Mouse (Mus musculus) stomach, embryonic 16.5 days (tissue): ENCODE measurements around the gene Pik3cg. TPM values are rescaled to one million over a fixed set of nuclear protein-coding genes. Genes with fewer than 3 reads are reported as not detected.

Experiments used
- ATAC-seq: fragments of 200-750 bp; cut with Nextera tagmentation; 2 replicates; pipeline ENCODE4 v1.8.0; 2017; ENCODE audit warnings: moderate number of reproducible peaks, moderate TSS enrichment; ENCODE audit not compliant: insufficient read depth, low FRiP score
- H3K27ac ChIP-seq: fragments of 300-500 bp; sonication (generic); 2 replicates; pipeline ENCODE4 v1.5.1; 2014; ENCODE audit warnings: low read length
- H3K27me3 ChIP-seq: fragments of 300-500 bp; sonication (generic); 2 replicates; pipeline ENCODE4 v1.6.1; 2014; ENCODE audit warnings: low read length, control low read depth, mixed read lengths; ENCODE audit not compliant: control insufficient read depth, insufficient read depth
- H3K36me3 ChIP-seq: fragments of 300-500 bp; sonication (generic); 2 replicates; pipeline ENCODE4 v1.6.1; 2014; ENCODE audit warnings: low read length; ENCODE audit not compliant: control insufficient read depth, insufficient read depth
- H3K4me1 ChIP-seq: fragments of 300-500 bp; sonication (generic); 2 replicates; pipeline ENCODE4 v1.6.1; 2014; ENCODE audit warnings: low read length, control low read depth, mixed read lengths; ENCODE audit not compliant: control insufficient read depth, insufficient read depth
- H3K4me2 ChIP-seq: fragments of 300-500 bp; sonication (generic); 2 replicates; pipeline ENCODE4 v1.6.1; 2014; ENCODE audit warnings: low read depth, low read length, mixed read lengths
- H3K4me3 ChIP-seq: fragments of 300-500 bp; sonication (generic); replicated peaks from 2 replicates; pipeline ENCODE4 v1.5.1; 2014; ENCODE audit warnings: mild to moderate bottlenecking, low read length
- H3K9ac ChIP-seq: fragments of 300-500 bp; sonication (generic); 2 replicates; pipeline ENCODE4 v1.6.1; 2014; ENCODE audit warnings: low read length
- H3K9me3 ChIP-seq: fragments of 300-500 bp; sonication (generic); replicated peaks from 2 replicates; pipeline ENCODE4 v1.6.1; 2016; ENCODE audit warnings: low read length, control low read depth; ENCODE audit not compliant: control insufficient read depth
- whole genome bisulfite sequencing: fragments of 180-500 bp; shearing (Covaris S2); extraction: QIAGEN DNeasy Blood & Tissue Kit; methylation state at CpG from one replicate; pipeline ENCODE4 v1.1.7; 2014; 5-methylcytosine and 5-hydroxymethylcytosine counted together
- polyA plus RNA-seq: library from polyadenylated mRNA; unstranded; fragments of >200 nt; fragmentation: Nextera tagmentation; extraction: Ambion mirVana; gene quantifications from 2 replicates; pipeline ENCODE4 v1.2.1, GENCODE M21; 2015

The Pik3cg gene
- polyA plus RNA-seq, 1 experiment from 2014 or later: 3.8 TPM

DNA sequence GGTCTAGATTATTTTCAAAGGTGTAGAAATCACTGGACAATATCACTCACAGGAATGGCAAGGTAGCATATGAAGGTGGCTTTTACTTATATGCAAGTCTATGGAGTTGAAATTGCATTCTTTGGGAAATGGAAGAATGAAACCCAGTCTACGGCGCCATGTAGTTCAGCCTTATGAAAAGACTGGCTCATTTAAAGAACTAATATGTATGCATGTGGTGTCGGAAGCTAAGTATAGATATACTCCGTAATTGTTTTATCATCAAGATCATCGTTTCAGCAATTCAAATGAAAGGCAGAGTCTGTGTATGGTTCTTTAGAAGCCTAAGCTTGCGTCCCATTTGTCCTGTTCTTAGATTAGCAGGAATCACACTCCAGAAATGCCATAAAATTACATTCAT is 34.0 kb downstream of the Pik3cg start:
- Histone ChIP-seq H3K4me3 (no peak overlapping the region), H3K4me1 (no peaks in the 10 kb centered on the region), H3K9me3 (no peaks in the 10 kb centered on the region), H3K27me3 (no peaks in the 10 kb centered on the region), H3K4me2 (no peak overlapping the region), H3K9ac (no peak overlapping the region), H3K36me3 (no peaks in the 10 kb centered on the region), H3K27ac (no peak overlapping the region)
- no peak for ATAC-seq
- WGBS: 95% methylated on average over 6 of the region's 6 CpGs

- no peaks in the 10 kb centered on the region for H3K27me3 ChIP-seq
- H3K27ac ChIP-seq: no peak overlapping the region
- no peak overlapping the region for H3K4me3 ChIP-seq
- 88% methylated on average over 7 of the region's 7 CpGs for WGBS
- no peak overlapping the region for H3K4me2 ChIP-seq
- no peaks in the 10 kb centered on the region for H3K9me3 ChIP-seq
- ATAC-seq: no peak
- no peak overlapping the region for H3K9ac ChIP-seq
- no peaks in the 10 kb centered on the region for H3K4me1 ChIP-seq
- no peaks in the 10 kb centered on the region for H3K36me3 ChIP-seq
Observed at GRCm38 (mm10) chr12:32172826-32173225, 35.6 kb downstream of the Pik3cg start.

GRCm38 (mm10) chr12:32169164-32169563 is 39.3 kb downstream of the Pik3cg start:
- no peaks in the 10 kb centered on the region for H3K4me1 ChIP-seq
- H3K9me3 ChIP-seq: no peaks in the 10 kb centered on the region
- no peak overlapping the region for H3K4me2 ChIP-seq
- H3K27ac ChIP-seq: no peak overlapping the region
- H3K27me3 ChIP-seq: no peaks in the 10 kb centered on the region
- no peak for ATAC-seq
- H3K4me3 ChIP-seq: no peak overlapping the region
- 27% methylated on average over 5 of the region's 5 CpGs for WGBS
- no peak overlapping the region for H3K9ac ChIP-seq
- H3K36me3 ChIP-seq: no peaks in the 10 kb centered on the region

DNA sequence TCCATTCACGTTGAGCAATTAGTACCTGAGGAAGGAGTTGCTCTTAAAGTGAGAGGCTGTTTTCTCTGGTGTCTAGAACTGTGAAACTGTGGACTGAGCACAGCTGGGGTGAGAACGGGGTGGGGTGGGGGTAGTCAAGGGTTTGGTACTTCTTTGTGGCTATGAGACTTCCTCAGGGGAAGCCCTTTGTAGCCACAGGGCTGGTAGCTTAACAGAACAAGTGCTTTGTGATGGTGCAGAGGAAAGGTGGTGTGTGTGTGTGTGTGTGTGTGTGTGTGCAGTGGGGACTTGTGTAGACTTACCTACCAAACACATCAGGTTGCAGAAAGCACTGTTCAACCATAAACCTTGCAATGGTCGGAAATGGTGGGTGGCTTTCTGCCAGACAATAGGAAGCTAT is 39.7 kb downstream of the Pik3cg start:
- Histone ChIP-seq H3K27me3 (no peaks in the 10 kb centered on the region), H3K9ac (no peak overlapping the region), H3K27ac (no peak overlapping the region), H3K9me3 (no peaks in the 10 kb centered on the region), H3K4me1 (no peaks in the 10 kb centered on the region), H3K4me3 (no peak overlapping the region), H3K4me2 (no peak overlapping the region), H3K36me3 (no peaks in the 10 kb centered on the region)
- no peak for ATAC-seq
- 22% methylated on average over 3 of the region's 3 CpGs for WGBS

- no peaks in the 10 kb centered on the region for H3K27me3 ChIP-seq
- no peak for ATAC-seq
- H3K4me1 ChIP-seq: no peaks in the 10 kb centered on the region
- no peak overlapping the region for H3K27ac ChIP-seq
- no peaks in the 10 kb centered on the region for H3K9me3 ChIP-seq
- no peak overlapping the region for H3K4me2 ChIP-seq
- H3K9ac ChIP-seq: no peak overlapping the region
- 78% methylated on average over 2 of the region's 2 CpGs for WGBS
- no peak overlapping the region for H3K4me3 ChIP-seq
- no peaks in the 10 kb centered on the region for H3K36me3 ChIP-seq
Observed at GRCm38 (mm10) chr12:32163706-32164105, 44.8 kb downstream of the Pik3cg start.

- no peak overlapping the region for H3K27ac ChIP-seq
- no peak overlapping the region for H3K4me3 ChIP-seq
- WGBS: 61% methylated on average over 5 of the region's 5 CpGs
- no peak for ATAC-seq
- H3K4me1 ChIP-seq: no peaks in the 10 kb centered on the region
- H3K9ac ChIP-seq: no peak overlapping the region
- H3K4me2 ChIP-seq: no peak overlapping the region
- H3K9me3 ChIP-seq: no peaks in the 10 kb centered on the region
- no peaks in the 10 kb centered on the region for H3K27me3 ChIP-seq
- no peaks in the 10 kb centered on the region for H3K36me3 ChIP-seq
Observed at GRCm38 (mm10) chr12:32158757-32159156, 49.7 kb downstream of the Pik3cg start.

- Histone ChIP-seq H3K4me2 (no peak overlapping the region), H3K9ac (no peak overlapping the region), H3K27me3 (no peaks in the 10 kb centered on the region), H3K27ac (no peak overlapping the region), H3K9me3 (no peaks in the 10 kb centered on the region), H3K4me1 (no peaks in the 10 kb centered on the region), H3K36me3 (no peaks in the 10 kb centered on the region), H3K4me3 (no peak overlapping the region)
- 85% methylated on average over 7 of the region's 7 CpGs for WGBS
- no peak for ATAC-seq
Observed at GRCm38 (mm10) chr12:32146606-32147005, 61.9 kb downstream of the Pik3cg start.

- Histone ChIP-seq H3K9ac (no peak overlapping the region), H3K9me3 (no peaks in the 10 kb centered on the region), H3K4me3 (no peak overlapping the region), H3K4me1 (no peaks in the 10 kb centered on the region), H3K4me2 (no peak overlapping the region), H3K27me3 (no peaks in the 10 kb centered on the region), H3K27ac (no peak overlapping the region), H3K36me3 (no peaks in the 10 kb centered on the region)
- no peak for ATAC-seq
- 80% methylated on average over 4 of the region's 4 CpGs for WGBS
Observed at GRCm38 (mm10) chr12:32145651-32146050, 62.8 kb downstream of the Pik3cg start.

DNA sequence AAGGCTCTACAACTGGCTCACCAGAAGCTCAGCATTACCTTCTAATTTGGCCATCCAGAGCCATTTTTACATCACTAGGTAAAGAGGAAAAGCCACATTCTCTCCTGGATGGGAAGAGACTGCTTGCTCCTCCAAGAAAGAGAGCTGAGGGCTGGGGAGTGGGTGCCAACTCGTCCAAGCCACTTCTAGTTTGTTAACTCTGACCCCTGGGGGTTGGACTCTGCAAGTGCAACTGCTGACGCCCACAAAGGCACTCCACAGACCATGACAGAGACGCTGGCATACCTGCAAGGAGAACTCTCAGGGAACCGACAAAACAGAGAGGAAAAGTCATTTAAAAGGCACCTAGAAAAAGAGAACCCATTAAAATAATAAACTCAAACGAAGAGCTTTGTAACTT is 63.9 kb downstream of the Pik3cg start:
- ATAC-seq: no peak
- 2% methylated on average over 5 of the region's 5 CpGs for WGBS

GRCm38 (mm10) chr12:32143782-32144181 is 64.7 kb downstream of the Pik3cg start:
- no peaks in the 10 kb centered on the region for H3K36me3 ChIP-seq
- WGBS: 83% methylated on average over 5 of the region's 5 CpGs
- no peak overlapping the region for H3K4me2 ChIP-seq
- H3K4me1 ChIP-seq: 0 out of 2 replicates have a peak, but pooled peaks cover under 1% of the 10 kb centered on the region
- no peaks in the 10 kb centered on the region for H3K9me3 ChIP-seq
- H3K4me3 ChIP-seq: no peak overlapping the region
- no peak overlapping the region for H3K9ac ChIP-seq
- ATAC-seq: no peak
- H3K27ac ChIP-seq: no peak overlapping the region
- H3K27me3 ChIP-seq: no peaks in the 10 kb centered on the region

More for the DNA sequence above, 63.9 kb downstream of the Pik3cg start:
- Histone ChIP-seq H3K9ac (no peak overlapping the region), H3K4me1 (no peaks in the 10 kb centered on the region), H3K4me2 (no peak overlapping the region), H3K36me3 (no peaks in the 10 kb centered on the region), H3K27ac (no peak overlapping the region), H3K27me3 (no peaks in the 10 kb centered on the region), H3K4me3 (no peak overlapping the region), H3K9me3 (no peaks in the 10 kb centered on the region)
